Mouse (Mus musculus): ENCODE data around the gene B4gat1. TPM values are rescaled to one million over a fixed set of nuclear protein-coding genes. Genes with fewer than 3 reads are reported as not detected.

The B4gat1 gene
- polyA plus RNA-seq, 2 experiments from 2014 or later: 11.9 to 20.5 TPM

- no peak for ATAC-seq
These were observed 2.0 kb upstream of the B4gat1 start for GRCm38 (mm10) chr19:5036577-5036976.

GRCm38 (mm10) chr19:5037678-5038571 lies 701 bp upstream of the B4gat1 start:
- no peak for ATAC-seq

DNA sequence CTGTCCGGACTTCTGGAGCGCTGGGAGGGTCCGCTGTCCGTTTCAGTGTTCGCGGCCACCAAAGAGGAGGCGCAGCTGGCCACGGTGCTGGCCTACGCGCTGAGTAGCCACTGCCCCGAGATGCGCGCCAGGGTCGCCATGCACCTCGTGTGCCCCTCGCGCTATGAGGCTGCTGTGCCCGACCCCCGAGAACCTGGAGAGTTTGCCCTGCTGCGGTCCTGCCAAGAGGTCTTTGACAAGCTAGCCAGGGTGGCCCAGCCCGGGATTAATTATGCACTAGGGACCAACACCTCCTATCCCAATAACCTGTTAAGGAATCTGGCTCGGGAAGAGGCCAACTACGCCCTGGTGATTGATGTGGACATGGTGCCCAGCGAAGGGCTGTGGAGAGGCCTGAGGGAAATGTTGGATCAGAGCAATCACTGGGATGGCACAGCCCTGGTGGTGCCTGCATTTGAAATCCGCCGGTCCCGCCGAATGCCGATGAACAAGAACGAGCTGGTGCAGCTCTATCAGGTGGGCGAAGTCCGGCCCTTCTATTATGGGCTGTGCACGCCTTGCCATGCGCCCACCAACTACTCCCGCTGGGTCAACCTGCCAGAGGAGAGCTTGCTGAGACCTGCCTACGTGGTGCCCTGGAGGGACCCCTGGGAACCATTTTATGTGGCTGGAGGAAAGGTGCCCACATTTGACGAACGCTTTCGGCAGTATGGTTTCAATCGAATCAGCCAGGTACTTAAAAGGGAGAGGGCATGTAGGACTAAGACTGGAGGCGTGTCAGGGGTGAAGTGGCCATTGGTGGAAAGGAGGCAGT lies 882 bp downstream of the B4gat1 start:
- ATAC-seq: no peak

GRCm38 (mm10) chr19:5040862-5041523 lies 2.4 kb downstream of the B4gat1 start, which contains the start of gene Brms1:
Gene Brms1 (plus strand): TSS chr19:5041354.
- peak; percentile 75 for ATAC-seq

DNA sequence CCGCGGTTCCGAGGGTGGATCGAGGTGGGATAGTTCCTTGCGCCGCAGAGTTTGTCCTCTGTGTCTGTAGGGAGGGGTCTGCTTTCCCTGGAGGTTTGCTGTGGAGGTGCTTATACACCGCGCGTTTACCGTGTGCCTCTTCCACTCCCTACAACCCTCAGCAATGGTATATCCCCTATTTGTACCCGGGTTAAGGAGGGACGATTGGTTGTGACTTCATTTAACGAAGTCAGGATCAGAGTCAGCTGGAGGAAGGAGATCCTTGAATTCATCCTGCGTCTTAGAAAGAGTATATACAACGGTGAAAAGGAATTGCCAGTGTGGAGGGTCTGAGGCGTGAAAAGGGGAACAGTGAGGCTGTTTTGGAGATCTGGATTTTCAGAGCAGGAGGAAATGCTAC lies 3.0 kb downstream of the B4gat1 start:
- peak; percentile 9 for ATAC-seq

DNA sequence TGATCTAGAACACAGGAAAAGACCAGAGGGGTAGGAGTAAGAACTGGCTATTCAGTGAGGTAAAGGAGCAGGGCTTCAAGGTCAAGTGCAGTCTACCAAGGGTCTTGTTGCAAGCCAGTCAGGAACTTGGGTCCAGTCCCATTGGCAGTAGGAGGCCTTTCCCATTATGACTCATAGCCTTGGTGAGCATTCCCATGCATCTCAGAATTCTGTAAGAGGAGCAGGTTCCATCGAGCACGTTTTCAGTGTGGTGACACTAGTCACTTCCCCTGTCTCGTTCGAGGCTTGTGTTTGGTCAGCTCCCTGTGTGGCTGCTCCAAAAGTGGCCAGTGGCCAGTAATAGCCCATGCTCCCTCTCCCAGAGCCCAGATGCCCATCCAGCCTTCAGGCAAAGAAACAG lies 6.9 kb downstream of the B4gat1 start:
- no peak for ATAC-seq

DNA sequence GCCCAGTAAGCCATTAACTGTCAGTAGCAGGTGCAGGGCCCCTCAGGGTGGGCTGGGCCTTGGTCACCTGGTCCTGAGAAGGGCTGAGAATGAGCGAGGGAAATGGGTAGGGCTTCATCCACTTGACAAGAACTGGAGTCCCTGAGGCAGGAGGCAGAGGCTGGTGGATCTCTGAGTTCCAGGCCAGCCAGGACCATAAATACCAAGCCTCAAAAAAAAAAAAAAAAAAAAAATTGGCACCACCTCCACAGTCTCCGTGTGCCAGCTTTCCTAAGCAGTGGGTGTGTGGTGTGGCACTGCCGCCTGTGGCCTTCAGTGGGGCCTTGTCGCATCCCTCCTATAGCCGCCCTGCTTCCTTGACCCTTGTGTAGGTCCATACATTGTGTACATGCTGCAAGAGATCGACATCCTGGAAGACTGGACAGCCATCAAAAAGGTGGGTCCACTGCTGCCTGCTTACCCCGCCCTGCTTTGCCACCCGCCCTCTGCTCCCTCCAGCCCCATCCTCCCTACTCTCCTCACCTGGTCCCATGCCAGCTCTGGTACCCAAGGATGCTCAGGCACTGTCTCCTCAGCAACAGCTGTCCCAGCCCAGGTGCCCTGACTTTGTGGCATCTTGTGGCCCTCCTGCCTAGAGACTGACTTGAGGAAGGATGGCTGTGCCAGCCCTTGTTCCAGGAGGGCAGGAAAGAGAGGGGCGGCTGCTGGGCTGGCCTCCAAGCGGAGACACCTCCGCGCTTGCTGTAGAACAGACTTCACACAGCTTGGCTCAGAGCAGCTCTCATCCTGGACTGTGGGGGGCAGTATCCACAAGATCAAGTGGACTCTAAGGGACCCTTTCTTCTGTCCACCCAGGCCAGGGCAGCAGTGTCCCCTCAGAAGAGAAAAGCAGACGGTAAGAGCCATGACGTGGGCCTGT lies 9.8 kb downstream of the B4gat1 start:
- no peak for ATAC-seq

DNA sequence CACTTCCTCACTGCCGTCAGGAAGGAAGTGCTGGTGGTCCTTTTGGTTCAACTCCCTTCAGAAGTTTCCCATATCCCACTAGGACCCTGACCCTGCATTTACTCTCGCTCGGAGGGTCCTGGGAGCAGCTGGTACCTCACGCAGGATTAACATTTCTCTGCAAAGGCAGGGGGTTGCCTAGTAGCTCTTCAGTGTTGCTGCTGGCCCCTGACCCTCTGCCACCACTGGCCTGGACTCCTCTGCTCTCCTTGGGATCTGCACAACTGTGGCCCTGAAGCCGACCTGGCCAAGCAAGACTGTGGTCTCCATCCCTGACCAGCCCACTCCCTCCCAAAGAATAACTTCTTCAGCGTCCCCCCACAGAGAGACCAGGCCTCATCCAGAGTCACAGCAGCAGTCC lies 10.7 kb downstream of the B4gat1 start:
- ATAC-seq: no peak

DNA sequence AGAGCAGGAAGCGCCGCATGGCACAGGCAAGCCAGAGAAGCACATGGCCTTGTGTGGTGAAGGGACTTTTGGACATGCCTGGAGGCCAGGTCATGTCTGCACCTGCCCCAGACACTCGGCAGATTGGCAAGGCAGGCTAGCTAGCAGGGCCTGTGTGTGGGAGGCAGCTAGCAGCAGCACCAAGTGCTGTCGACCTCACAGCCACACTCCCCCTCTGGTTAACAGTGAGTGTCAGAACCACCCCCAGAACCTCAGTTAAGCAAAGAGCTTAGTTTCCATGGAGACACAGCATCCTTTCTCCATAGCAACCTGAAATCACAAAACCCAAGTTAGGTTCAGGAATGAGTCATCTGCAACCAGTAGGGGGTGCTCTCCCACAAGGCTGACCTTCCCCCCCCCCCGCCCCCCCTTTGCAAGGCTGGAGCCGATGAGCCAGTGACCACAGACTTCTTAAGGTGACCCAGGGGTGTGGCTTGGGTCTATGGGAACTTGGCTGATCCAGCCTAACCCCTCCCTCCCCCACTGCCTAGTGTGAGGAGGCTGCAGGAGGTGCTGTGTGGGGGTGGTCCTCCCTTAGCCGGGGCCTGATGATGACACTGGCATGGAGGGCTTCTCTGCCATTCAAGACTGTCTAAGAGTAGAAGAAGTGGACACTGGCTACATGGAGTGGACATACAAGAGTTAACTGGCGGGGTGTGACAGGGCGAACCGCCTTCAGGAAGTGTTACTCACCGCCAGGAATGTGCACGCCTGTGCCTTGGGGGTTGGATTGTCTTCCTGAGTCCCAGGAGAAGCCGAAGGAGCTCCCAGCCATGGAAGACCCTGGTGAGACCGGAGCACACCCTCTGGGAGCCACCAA lies 11.7 kb downstream of the B4gat1 start, which contains the start of gene Rin1:
TSS of gene Rin1 (plus strand) at position 435 of the 859 bp plus-strand sequence.
- peak; percentile 56 for ATAC-seq

DNA sequence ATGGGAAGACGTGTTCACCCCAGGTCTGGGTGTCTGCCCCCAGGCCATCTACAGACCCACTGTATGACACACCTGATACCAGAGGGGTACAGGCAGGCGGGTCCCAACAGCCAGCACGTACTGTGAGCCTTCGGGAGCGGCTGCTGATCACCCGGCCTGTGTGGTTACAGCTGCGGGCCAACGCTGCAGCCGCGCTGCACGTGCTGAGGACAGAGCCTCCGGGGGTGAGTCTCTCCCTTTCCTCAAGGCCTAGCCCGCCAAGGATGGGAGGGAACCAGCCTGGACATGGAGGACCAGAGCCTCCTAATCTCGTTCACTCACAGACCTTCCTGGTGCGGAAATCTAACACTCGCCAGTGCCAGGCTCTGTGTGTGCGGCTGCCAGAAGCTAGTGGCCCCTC lies 12.4 kb downstream of the B4gat1 start:
- ATAC-seq: no peak

DNA sequence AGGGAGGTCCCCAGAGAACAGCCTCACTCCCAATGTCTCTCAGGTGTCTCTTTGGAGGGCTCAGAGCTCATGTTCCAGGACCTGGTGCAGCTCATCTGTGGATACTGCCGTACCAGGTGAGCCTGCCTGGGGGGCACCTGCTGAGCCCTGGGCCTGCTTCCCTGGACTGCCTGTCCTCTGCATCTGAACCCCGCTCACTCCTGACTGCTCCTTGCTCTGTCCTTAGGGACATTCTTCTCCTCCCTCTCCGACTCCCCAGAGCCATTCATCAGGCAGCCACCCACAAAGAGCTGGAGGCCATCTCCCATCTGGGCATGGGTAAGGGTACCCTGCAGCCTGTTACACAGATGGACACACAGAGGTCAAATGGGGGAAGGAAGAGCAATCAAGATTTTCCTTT lies 12.9 kb downstream of the B4gat1 start:
- no peak for ATAC-seq

DNA sequence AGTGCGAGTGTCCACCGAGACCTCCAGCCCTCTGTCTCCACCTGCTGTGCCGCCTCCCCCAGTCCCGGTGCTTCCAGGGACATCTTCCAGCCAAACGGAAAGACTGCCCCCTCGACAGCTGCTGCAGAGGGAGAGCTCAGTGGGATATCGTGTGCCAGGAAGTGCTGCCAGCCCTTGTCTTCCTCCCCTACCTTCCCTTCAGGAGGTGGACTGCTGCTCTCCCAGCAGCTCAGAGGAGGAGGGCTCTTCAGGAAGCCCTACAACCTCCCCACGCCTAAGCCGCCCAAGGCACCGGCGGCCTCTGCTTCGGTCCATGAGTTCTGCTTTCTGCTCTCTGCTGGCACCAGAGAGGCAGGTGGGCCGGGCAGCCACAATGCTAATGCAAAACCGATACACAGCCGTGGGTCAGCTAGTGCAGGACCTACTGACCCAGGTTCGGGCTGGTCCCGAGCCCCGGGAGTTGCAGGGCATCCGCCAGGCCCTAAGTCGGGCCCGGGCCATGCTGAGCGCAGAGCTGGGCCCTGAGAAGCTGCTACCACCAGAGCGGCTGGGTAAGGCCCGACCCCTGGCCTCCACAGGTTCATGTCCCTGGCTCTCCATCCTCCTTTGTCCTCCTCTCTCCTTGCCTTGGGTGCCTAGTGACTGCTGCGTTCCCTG lies 13.7 kb downstream of the B4gat1 start:
- ATAC-seq: no peak

- no peak for ATAC-seq
These were observed 14.2 kb downstream of the B4gat1 start for GRCm38 (mm10) chr19:5052853-5053252.

DNA sequence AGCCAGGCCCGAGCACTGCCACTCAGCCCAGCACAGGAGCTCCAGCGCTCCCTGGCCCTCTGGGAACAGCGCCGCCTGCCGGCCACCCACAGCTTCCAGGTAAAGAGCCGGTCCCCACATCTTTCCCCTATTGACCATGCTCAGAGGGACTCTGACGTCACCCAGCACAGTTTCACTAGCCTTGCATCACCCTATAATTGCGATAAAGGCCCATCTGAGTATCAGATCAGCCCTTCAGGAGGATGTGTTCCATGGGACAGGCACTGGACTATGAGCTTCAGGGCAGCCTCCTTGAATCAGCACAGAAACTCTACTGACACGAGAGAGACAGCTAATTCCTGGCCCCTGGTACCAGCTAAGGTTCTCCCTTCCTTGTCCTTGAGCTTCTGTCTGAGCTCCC lies 15.3 kb downstream of the B4gat1 start:
- no peak for ATAC-seq

DNA sequence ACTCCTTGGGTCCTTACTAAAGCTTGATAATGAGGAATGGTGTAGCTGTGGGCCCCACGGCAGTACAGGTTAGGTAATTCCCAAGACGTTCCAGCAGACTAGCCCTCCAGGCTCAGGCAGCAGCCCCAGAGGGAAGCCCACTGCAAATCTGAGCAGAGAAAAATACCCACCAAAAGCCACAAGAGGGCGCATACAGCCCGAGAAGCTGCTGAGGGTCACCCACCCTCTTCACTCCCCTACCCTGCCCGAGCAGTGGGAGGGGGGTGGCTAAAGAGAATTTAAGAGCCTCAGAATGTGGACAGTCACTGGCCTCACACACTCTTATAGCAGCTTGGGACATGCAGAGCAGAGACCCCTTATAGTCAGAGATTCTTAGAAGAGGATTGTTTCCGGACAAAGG lies 17.6 kb downstream of the B4gat1 start:
- no peak for ATAC-seq

DNA sequence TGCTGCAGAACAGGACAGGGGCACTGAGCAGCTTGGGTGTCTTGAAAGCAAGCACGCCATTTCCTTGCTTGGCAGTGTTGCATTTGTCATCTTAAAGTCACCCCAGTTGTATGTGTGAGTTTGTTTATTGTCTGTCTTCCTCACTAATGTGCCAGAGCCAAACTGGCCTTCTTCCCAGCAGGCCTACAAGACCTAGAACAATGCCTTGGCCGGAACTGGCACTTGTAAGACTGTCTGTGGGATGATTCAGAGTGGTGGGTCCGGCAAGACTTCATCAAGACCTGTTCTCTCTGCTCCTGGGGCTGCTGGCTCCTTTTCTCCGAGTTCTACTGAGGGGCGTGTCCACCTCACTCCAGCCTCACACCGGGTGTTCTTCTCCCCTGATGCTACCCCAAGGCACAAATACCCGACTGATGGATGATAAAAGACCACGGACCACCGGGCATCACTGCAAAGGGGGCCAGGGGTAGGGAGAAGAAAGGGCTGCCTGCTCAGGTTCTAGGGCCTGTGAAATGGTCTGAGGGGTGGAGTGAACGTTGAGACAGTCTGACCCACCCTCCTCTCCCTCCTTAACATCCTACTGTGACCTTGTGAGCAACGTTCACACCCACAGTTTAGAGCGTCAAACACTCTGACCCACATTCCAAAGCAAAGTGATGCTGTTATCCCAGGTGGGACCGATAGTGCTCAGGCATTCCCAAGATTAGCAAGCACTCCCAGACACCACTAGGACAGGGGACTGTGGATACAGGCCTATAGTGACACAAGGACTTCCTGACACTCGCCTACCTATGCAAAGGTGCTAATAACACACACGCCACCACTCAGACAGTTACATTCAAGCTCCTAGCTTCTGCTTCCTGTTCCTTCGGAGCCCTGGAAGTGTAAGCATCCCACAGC lies 19.5 kb downstream of the B4gat1 start:
- no peak for ATAC-seq

DNA sequence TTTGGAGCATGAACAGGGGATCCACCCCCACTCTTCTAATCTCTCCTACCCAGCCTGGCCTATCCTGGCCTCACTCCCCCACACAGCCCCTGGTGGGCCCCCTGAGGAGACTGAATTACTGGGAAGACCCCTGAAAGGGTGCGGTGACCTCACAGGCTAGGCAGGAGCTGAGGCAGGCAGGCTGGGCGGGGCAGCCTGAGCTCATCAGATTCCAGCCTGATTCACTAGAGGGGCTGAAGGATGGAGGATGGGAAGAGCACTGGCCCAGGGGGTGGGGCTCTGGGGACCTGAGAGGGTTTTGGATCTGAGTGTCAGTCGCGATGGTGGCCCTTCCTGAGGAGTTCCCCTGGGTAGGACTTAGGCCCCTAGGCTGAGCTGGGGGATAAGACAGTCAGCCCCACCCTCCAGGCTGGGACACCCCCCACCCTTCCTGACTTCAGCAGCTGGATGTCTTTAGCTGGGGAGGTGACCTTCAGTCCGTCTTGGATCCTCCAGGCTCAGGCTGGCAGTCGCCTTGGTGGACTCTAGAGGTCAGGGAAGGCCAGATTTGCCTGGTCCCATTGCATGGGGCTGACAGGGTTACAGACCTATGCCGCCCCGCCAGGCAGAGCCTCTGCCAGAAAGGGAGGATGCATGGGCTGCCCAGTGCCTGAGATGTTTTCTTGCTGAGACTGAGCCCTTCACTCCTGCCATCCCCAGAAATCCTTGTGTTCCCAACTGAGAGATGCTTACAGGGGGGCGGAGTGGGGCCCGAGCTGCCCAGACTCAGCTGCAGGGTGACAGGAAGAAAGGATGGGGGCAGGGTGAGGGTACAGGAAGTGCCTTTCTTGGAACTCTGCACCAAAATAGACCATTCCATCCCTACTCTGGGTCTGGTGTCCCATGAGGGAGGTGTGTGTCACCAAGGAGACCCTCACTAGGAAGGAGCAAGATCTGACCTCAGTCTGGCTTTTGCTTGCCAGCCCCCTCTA lies 20.5 kb downstream of the B4gat1 start:
- ATAC-seq: peak; percentile 49

Data from CD4-positive, CD25-positive, alpha-beta regulatory T cell, adult 4 months (primary cell).